Mouse (Mus musculus) erythroblast, adult 5-6 weeks (primary cell): Measurements from ENCODE around the gene Hlcs. TPM values are rescaled to one million over a fixed set of nuclear protein-coding genes. Genes with fewer than 3 reads are reported as not detected.

Experiments
- ATAC-seq: replicated peaks from 2 replicates; pipeline ENCODE4 v1.8.0; 2016; ENCODE audit warnings: moderate number of reproducible peaks, mild to moderate bottlenecking, moderate TSS enrichment, inconsistent platforms; ENCODE audit not compliant: poor library complexity, low FRiP score, severe bottlenecking
- total RNA-seq, 2 experiments: library from RNA; stranded (forward) in 1 of 2; stranded (reverse) in 1 of 2; fragments of 150-400 nt in 1 of 2; fragments of 200-764, 138-1000 nt in 1 of 2; gene quantifications; 2 replicates each; pipeline versions ENCODE4 v1.2.3 to v1.2.4; 2015 to 2017; ENCODE audit warnings: low replicate concordance in 2 of 2

Gene Hlcs
- total RNA-seq, 2 experiments from 2014 or later = 0.94 to 0.96 TPM

GRCm38 (mm10) chr16:94223363-94223720, 90.0 kb downstream of the Hlcs start:
- no peak for ATAC-seq

DNA sequence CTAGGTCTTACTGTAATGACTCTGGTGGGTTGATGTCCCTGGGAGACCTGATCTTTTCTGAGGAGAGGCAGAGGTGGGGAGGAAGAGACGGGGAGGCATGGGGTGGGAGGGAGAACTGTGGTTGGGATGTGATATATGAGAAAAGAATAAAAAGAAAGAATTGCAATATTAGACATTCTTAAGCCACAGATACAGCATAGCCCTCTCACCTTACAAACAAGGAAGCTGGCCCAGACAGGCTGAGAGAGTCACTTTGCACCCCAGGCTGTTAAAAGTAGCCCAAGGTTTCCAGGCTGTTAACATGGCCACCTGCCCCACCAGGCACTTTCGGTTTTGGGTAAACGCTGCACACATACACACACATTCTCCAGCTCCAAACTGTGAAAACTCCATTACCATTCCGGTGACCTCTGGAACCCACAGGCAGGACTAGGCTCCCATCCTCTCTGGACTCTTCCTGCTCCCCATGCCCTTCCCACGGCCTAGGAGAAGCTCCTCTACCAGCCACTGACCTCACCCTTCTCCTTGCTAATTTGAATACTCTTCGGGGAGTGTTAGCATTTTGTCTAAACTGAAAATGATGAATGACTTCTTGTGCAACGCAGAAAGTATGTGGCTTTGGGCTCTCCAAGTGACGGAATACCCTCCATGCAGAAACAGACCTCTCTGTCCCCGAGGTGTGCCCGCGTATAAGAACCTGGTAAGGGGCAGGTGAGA, 90.6 kb downstream of the Hlcs start:
- ATAC-seq = no peak

GRCm38 (mm10) chr16:94210689-94211357, 102.5 kb downstream of the Hlcs start:
- no peak for ATAC-seq

- no peak for ATAC-seq
These were observed 103.7 kb downstream of the Hlcs start for GRCm38 (mm10) chr16:94209626-94210025.

- ATAC-seq = no peak
These were observed 104.5 kb downstream of the Hlcs start for GRCm38 (mm10) chr16:94208826-94209225.

DNA sequence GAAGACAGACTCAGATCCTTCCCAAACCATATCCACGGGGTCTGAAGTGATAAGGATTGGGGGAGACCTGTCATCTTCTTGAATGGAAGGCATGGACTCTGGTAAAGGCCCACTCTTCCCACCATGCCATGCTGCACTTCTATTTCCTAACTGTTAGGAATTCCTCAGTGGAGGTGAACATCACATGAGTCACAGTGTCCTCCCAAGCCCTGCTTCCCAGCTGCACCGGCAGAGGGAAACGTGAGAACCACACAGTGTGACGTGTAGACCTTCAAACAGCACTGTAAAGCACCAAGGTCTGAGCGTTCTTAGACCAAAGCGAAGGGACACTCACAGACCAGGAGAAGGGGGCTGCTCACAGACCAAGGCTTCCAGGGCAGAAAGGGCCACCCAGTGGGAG, 105.2 kb downstream of the Hlcs start:
- ATAC-seq = no peak

- no peak for ATAC-seq
These were observed 107.6 kb downstream of the Hlcs start for GRCm38 (mm10) chr16:94205528-94206484.

DNA sequence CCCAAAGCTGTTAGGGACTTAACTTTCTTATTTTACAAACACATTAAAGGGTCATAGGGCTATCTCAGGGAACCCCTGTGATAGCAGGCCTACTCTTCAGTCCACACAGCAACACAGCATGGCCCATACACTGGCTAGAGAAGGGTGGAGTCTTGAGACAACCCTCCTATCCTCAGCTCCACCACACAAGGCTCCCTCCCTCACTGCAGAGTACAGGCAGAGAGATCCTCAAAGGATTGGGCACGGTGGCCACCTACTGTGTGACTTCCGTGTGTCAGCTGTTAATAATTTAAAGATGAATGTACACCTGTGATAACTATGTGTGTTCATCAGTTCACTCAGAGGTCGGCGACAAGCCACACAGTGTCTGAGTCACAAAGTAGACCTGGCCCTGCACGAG, 112.0 kb downstream of the Hlcs start:
- ATAC-seq = no peak

DNA sequence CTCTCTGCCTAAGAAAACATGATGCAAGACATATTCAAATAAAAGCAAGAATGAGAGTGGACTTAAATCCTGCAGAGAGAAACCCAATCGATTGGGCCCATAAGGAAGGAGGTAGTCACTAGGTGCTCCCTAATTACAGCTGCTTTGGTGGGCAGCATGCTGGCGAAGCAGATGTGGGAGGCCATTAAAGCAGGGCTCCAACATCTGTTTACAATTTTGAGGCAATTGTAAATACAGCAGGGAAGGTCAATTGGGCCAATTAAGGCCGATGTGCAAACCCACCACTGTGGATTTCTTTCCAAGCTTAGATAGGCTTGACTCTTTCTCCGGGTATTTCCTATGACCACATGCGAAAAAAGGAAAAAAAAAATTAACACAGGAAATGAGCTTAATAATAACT, 117.5 kb downstream of the Hlcs start:
- ATAC-seq = no peak

DNA sequence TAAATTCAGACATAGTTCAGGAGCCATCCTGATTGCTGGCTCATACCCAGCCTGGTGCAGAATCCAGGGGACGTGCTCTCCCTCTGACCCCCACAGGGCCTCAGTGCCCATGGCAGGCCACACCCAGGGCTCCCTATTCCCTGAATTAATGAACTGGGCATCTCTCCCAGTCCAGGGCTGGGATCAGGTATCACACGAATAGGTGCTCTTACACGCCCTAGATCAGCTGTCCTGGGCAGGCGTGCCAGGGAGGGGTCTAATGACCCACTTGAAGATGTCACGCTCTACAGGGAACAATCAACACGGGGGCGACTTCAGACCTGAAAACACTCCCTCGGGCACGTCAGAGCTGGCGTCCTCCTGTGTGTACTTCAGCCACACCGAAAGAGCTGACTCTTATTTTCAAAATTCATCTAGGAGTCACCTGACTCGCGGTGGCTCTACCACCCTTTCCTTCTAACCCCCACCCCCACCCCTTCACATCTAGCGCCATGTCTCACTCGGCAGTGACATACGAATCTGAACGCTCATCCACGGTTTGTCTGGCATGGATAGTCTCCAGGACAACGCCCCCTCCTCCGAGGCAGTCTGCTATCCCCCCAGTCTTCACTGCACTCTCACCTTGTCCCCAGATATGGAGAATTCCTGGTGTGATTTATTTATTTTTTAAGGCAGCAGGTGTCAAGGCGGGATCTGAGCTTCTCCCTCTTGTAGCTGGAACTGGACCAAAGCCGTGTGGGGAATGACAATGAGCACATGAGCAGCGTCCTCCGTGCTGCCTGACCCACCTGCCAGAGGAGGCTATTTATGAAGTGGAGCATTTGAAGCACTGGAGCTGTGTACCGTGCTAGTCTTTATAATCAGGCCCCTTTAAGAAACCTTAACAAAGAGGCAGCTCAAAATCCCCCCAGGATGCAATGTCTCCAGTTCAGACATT, 121.7 kb downstream of the Hlcs start:
- no peak for ATAC-seq

DNA sequence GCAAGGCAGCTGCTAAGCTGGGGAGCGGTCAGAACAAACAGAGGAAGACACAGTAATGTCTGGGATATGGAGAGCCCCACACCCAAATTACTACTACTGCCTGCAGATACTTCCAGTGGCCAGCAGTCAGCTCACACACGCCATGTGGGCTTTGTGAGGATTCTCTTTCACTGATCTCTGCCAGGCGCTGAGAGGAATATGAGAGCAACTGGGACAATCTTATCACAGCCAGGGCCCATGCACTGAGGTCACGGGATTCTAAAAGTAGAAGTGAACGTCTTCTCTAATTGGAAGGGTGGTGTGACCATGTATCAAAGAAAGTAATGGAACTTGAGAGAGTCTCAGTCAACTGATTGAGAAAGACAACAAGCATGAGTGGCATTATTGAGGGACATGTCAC, 123.1 kb downstream of the Hlcs start:
- ATAC-seq = no peak

- ATAC-seq = no peak
These were observed 126.8 kb downstream of the Hlcs start for GRCm38 (mm10) chr16:94186526-94186925.

DNA sequence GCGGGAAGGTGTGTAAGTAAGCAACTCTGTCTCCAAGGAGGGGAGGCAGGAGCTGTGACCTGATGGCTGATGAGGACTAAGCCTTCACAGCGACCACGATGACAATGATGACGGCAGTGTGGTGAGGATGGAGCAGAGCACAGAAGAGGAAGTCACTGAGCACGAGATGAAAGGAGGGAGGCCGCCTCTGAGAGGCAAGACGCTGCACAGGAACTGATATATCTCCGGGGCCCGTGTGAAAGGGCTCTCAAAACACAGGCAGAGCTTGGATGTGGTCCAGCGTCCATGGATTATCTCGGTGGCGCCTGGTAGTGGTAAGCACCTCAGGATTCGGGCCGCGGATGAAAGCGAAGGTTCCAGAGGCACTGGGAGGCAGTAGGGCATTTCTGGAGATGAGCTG, 127.9 kb downstream of the Hlcs start:
- ATAC-seq = no peak

GRCm38 (mm10) chr16:94180122-94180870, 133.1 kb downstream of the Hlcs start:
- ATAC-seq = no peak

- ATAC-seq = no peak
These were observed 133.8 kb downstream of the Hlcs start for GRCm38 (mm10) chr16:94179341-94180121.

GRCm38 (mm10) chr16:94178441-94179220, 134.7 kb downstream of the Hlcs start:
- no peak for ATAC-seq
